Comparison of ENCODE assay signal across 8 mouse cellular contexts in the genomic region with DNA sequence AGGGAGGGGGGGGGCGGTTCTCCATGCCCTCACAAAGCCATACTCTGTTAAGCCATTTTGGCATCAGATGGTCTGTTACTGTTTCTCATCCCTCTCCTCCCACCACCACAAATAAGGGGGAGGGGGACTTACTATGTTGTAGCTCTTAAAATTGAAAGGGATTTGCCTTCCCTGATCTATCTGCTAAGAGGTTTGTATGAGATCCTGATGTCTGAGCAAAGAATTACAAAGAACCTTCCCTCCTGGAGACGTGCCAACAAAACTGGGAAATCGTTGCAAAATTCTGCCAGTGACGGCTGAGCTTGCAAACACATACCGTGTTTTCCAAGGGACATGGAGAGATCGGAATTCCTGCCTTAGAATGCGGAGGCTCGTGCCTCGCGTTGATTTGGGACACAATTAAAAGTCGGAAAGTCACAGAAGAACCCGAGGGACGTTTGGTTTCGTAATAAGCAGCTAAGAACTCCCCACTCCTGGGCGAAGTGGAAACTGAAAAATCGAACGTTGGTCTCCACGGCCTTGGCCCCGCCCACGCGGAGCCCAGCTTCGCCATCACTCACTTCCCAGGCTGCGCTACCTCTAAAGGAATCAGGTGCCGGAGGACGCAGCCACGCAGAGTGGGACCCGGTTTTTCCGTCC. TPM values are rescaled to one million over a fixed set of nuclear protein-coding genes. Genes with fewer than 3 reads are reported as not detected.
DNase-seq lines count a peak whose midpoint lies in the region; ATAC-seq lines count a peak whose summit lies in the region.

No protein-coding gene starts in this region.

- H3K9me3 ChIP-seq in embryonic facial prominence, embryonic 10.5 days = no peaks in the 10 kb centered on the region
- no peaks in the 10 kb centered on the region for H3K9me3 ChIP-seq in intestine, embryonic 16.5 days (ENCODE audit: control insufficient read depth, low read length)
- H3K9me3 ChIP-seq in midbrain, embryonic 10.5 days (replicated peaks) = no peaks in the 10 kb centered on the region

- peak overlapping the region; percentile 90 for H3K4me3 ChIP-seq in embryonic facial prominence, embryonic 10.5 days
- peak overlapping the region; percentile 60 for H3K4me3 ChIP-seq in intestine, embryonic 16.5 days (ENCODE audit: low read length)
- H3K4me3 ChIP-seq in midbrain, embryonic 10.5 days = peak overlapping the region; percentile 92

- intact Hi-C loops in left cerebral cortex, postnatal 4 days (cut with DNase I) = no loop called here

- H3K4me1 ChIP-seq in embryonic facial prominence, embryonic 10.5 days = peaks cover 54% of the 10 kb centered on the region
- peaks cover 22% of the 10 kb centered on the region for H3K4me1 ChIP-seq in intestine, embryonic 16.5 days (ENCODE audit: control insufficient read depth, insufficient read depth, low read length)
- H3K4me1 ChIP-seq in midbrain, embryonic 10.5 days = peaks cover 61% of the 10 kb centered on the region

- H3K36me3 ChIP-seq in embryonic facial prominence, embryonic 10.5 days (replicated peaks) = no peaks in the 10 kb centered on the region
- no peaks in the 10 kb centered on the region for H3K36me3 ChIP-seq in intestine, embryonic 16.5 days (ENCODE audit: control insufficient read depth, insufficient read depth, low read length)
- H3K36me3 ChIP-seq in midbrain, embryonic 10.5 days = no peaks in the 10 kb centered on the region

- peak; percentile 61 for DNase-seq in ZHBTc4 (ENCODE audit: low read depth, low spot score)
- peak; percentile 67 for DNase-seq in embryonic facial prominence, embryonic 10.5 days (ENCODE audit: low spot score)
- DNase-seq in left cerebral cortex, postnatal 4 days = peak; percentile 57
- peak; percentile 58 for DNase-seq in midbrain, embryonic 10.5 days (ENCODE audit: low spot score)
- peak; percentile 82 for DNase-seq in skeletal muscle tissue, adult 2 months (ENCODE audit: low read depth, low spot score)
- DNase-seq in yolk sac, embryonic 10.5 days (ENCODE audit: low spot score) = peak; percentile 76

- H3K27me3 ChIP-seq in embryonic facial prominence, embryonic 10.5 days (replicated peaks; ENCODE audit: low read depth, poor library complexity, severe bottlenecking) = 0 out of 2 replicates have a peak, but pooled peaks cover 9% of the 10 kb centered on the region
- no peaks in the 10 kb centered on the region for H3K27me3 ChIP-seq in intestine, embryonic 16.5 days (replicated peaks; ENCODE audit: control insufficient read depth, insufficient read depth, low read length)
- H3K27me3 ChIP-seq in midbrain, embryonic 10.5 days (ENCODE audit: low read depth, poor library complexity, severe bottlenecking) = peaks cover 19% of the 10 kb centered on the region

- H3K4me2 ChIP-seq in intestine, embryonic 16.5 days (ENCODE audit: low read depth, low read length) = peak overlapping the region; percentile 77

- under 1% methylated on average over 28 of the region's 28 CpGs for WGBS in embryonic facial prominence, embryonic 10.5 days
- WGBS in intestine, embryonic 16.5 days = under 1% methylated on average over 28 of the region's 28 CpGs
- under 1% methylated on average over 28 of the region's 28 CpGs for WGBS in midbrain, embryonic 10.5 days

- ATAC-seq in granulocyte monocyte progenitor cell, adult 5-6 weeks (replicated peaks; ENCODE audit: poor library complexity, severe bottlenecking) = peak; percentile 53
- ATAC-seq in intestine, embryonic 16.5 days = peak; percentile 19; the same call in 1 of the 2 replicates

- H3K27ac ChIP-seq in embryonic facial prominence, embryonic 10.5 days (replicated peaks) = peak overlapping the region; percentile 85
- H3K27ac ChIP-seq in intestine, embryonic 16.5 days (ENCODE audit: low read length) = peak overlapping the region; percentile 96
- peak overlapping the region; percentile 56 for H3K27ac ChIP-seq in midbrain, embryonic 10.5 days (replicated peaks)

- peak overlapping the region; percentile 73 for H3K9ac ChIP-seq in intestine, embryonic 16.5 days (ENCODE audit: low read depth, low read length)

RNA-seq across cellular contexts. Expression of a gene that starts 14.7 kb away (rescaled TPM):
- polyA plus RNA-seq in embryonic facial prominence, embryonic 10.5 days (2016; fragmentation: Nextera tagmentation; extraction: Ambion mirVana) = 3.9 and 4.2 TPM in 2 replicates
- total RNA-seq in granulocyte monocyte progenitor cell, adult 5-6 weeks (2014; fragmentation: Nextera tagmentation) = 43.1 and 67.6 TPM in 2 replicates
- total RNA-seq in granulocyte monocyte progenitor cell, adult 5-6 weeks (2017) = 29.8 and 36.0 TPM in 2 replicates
- 2.4 and 2.9 TPM in 2 replicates for polyA plus RNA-seq in intestine, embryonic 16.5 days (2015; fragmentation: Nextera tagmentation; extraction: Ambion mirVana)
- 1 to 10 TPM; 3.8 to 4.0 TPM for total RNA-seq in left cerebral cortex, postnatal 4 days (2021)
- 2.8 and 2.9 TPM in 2 replicates for polyA plus RNA-seq in midbrain, embryonic 10.5 days (2016; fragmentation: Nextera tagmentation; extraction: Ambion mirVana)

Comparison
In these comparisons a context has a peak if more than half of its experiments do, and no peak if none do; other contexts are left out.
1. Peak in every context shown above with its lines: DNase-seq, ATAC-seq, H3K4me3 ChIP-seq and H3K27ac ChIP-seq.